Mouse (Mus musculus): ENCODE data around the gene Ccr10. TPM values are rescaled to one million over a fixed set of nuclear protein-coding genes. Genes with fewer than 3 reads are reported as not detected.

Ccr10 gene
- polyA plus RNA-seq, 1 experiment, result 0.19 TPM

DNA sequence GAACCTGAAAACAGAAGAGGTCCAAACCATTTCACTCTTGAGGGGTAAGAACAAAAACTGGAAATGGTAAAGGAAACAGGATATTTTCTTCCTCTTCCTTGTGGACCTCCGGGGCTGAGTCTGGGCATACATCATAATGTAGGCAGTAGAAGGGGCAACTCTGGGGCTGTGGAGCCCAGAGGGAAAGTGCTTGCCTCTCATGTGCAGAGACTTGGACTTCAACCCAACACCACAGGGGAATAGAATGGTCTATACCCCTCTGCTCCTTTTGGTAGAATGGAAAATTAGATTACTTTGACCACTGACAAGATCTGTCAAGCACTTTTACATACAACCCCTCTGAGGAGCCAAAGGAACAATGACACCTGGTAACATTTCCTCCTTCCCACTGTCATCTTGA, 19.9 kb upstream of the Ccr10 start:
- TF ChIP-seq POLR2A (IDR thresholded peaks at IDR 0.05; ENCODE audit: borderline replicate concordance, extremely low read depth, insufficient read depth, insufficient read length, poor library complexity, severe bottlenecking) (no peak), CTCF (IDR thresholded peaks at IDR 0.05; ENCODE audit: borderline replicate concordance, extremely low read depth, insufficient read depth, insufficient read length) (no peak)
- DNase-seq (ENCODE audit: low read depth), result no peak

DNA sequence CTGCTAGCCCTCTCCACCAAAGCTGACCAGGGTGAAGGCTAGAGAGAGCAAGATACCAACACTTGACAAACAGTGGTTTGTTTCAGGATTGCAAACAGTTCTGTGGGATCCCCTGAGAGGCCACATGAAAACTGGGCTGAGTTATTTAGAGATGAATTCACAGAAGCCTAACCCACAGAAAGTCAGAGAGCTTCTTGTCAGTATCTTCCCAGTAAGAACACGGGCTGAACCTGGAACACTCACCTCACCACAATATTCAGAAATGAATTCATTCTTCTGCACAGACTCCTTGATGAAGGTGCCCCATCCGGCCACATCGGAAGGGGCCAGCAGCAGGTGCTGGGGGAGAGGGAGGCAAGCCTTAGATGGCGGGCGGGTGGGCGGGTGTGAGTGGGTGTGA, 19.4 kb upstream of the Ccr10 start:
- TF ChIP-seq CTCF (IDR thresholded peaks at IDR 0.05; ENCODE audit: borderline replicate concordance, extremely low read depth, insufficient read depth, insufficient read length) (no peak), POLR2A (IDR thresholded peaks at IDR 0.05; ENCODE audit: borderline replicate concordance, extremely low read depth, insufficient read depth, insufficient read length, poor library complexity, severe bottlenecking) (no peak)
- DNase-seq (ENCODE audit: low read depth), result no peak

DNA sequence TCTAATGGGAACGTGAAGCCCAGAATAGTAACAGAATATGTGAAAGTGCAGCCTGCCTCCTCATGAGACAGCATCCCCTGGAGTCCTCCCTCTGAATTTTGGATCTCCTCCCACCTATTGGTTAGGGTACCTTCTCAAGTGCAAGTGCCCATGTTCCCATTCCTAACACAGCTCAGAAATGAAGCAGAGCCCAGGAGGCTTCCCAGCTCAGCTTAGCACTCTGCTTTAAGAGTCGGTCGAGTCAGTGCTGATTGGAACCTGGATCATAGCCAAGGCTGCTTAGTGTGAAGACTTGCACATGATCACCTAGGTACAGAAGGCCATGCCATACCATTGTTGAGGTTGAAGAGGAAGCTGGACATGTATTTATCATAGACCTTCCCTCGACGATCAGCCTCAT, 18.9 kb upstream of the Ccr10 start:
- no peak for TF ChIP-seq POLR2A (IDR thresholded peaks at IDR 0.05; ENCODE audit: borderline replicate concordance, extremely low read depth, insufficient read depth, insufficient read length, poor library complexity, severe bottlenecking)
- no peak for TF ChIP-seq CTCF (IDR thresholded peaks at IDR 0.05; ENCODE audit: borderline replicate concordance, extremely low read depth, insufficient read depth, insufficient read length)
- no peak for DNase-seq (ENCODE audit: low read depth)

- no peak for DNase-seq (ENCODE audit: low read depth)
- TF ChIP-seq CTCF (IDR thresholded peaks at IDR 0.05; ENCODE audit: borderline replicate concordance, extremely low read depth, insufficient read depth, insufficient read length), result no peak
- TF ChIP-seq POLR2A (IDR thresholded peaks at IDR 0.05; ENCODE audit: borderline replicate concordance, extremely low read depth, insufficient read depth, insufficient read length, poor library complexity, severe bottlenecking), result no peak
Observed at GRCm38 (mm10) chr11:101193076-101193475, 17.8 kb upstream of the Ccr10 start.

DNA sequence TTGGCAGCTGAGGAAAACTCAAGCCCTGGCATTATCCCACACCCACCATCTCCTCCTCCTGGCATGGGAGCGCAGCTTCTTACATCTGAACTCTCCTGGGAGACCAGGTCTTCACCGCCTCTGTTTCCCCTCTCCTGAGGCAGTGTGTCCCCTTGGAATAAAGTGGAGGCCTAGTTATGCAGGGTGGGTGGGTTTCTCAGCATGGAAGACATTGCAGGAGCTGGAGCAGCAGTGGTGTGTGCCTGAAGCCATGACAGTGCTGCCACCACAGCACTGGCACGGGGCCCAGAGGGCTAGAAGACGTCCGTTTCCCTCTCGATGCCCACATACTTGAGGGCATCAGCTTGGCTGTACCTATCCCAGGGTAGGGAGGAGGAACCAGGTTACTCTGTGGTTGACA, 17.4 kb upstream of the Ccr10 start:
- DNase-seq (ENCODE audit: low read depth), result no peak

DNA sequence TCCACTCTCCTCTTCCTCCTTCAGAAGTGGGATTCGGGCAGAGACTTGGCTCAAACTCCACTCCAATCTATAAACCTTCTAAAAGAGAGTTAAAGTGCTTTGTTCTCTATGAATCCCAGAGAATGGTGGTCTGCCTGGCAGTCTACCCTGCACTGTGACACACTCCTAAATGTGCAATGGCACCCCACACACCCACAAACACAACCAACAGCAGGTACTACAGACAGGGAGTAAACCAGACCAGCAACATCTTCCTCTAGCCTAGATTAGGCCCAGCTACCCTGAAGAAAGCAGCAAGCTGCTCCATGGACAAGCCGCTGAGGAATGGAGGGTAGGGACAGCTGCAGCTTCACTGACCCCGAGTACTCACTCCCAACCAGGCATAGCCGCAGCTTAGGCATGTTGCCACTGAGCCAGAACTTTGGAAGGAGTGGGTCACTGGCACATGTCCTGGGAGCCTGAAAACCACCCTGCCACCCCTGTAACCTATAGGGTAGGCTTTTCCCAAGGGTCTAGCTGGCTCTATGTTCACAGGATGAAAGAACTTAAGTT, 16.8 kb upstream of the Ccr10 start:
- DNase-seq (ENCODE audit: low read depth), result no peak
- TF ChIP-seq CTCF (IDR thresholded peaks at IDR 0.05; ENCODE audit: borderline replicate concordance, extremely low read depth, insufficient read depth, insufficient read length) (no peak), POLR2A (IDR thresholded peaks at IDR 0.05; ENCODE audit: borderline replicate concordance, extremely low read depth, insufficient read depth, insufficient read length, poor library complexity, severe bottlenecking) (no peak)

More for the DNA sequence above, 17.4 kb upstream of the Ccr10 start:
- no peak for TF ChIP-seq POLR2A (IDR thresholded peaks at IDR 0.05; ENCODE audit: borderline replicate concordance, extremely low read depth, insufficient read depth, insufficient read length, poor library complexity, severe bottlenecking)
- no peak for TF ChIP-seq CTCF (IDR thresholded peaks at IDR 0.05; ENCODE audit: borderline replicate concordance, extremely low read depth, insufficient read depth, insufficient read length)

DNA sequence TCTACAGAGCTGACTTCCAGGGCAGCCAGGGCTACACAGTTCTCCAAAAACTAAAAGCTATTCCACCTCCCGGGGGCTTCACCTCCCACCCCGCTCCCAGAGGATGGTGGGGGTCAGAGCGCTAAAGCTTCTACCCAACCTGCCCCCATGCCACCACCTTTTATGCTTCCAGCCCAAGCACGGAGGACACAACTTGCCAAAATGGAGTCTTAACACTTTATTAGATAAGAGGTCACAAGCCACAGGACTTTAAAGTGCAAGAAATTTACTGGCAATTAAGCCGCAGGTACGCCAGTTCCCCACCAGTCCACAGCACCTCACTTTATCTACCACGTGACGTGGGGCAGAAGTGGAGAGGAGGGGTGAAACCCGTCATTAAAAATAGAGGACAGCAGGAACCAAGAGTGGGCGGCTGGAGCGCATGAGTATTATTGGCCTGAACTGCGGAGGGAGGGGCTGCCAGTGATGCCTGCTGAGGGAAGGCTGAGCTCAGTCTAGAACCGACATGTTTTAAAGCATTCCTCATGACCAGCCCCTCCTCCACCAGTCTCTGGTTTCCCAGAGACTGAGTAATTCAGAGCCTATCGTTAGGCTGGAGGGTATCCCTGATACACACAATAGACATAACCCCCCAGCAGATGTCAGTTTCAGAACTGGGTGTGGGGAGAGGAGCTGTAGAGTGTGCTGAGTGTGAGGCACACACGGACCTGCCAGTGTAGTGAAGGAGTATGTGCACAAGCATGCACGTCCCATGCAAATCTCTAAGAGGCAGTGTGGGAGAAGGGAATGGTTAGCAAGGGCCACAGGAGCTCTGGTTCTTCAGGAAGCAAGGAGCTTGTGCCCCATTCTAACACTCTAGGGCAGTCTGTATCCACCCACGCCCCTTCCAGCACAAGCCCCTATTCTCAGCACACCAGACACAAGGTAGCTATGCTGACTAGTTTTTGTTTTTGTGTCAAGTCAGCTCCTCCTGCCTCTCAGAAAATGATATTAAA, 16.0 kb upstream of the Ccr10 start:
- no peak for TF ChIP-seq POLR2A (IDR thresholded peaks at IDR 0.05; ENCODE audit: borderline replicate concordance, extremely low read depth, insufficient read depth, insufficient read length, poor library complexity, severe bottlenecking)
- TF ChIP-seq CTCF (IDR thresholded peaks at IDR 0.05; ENCODE audit: borderline replicate concordance, extremely low read depth, insufficient read depth, insufficient read length), result no peak
- no peak for DNase-seq (ENCODE audit: low read depth)

DNA sequence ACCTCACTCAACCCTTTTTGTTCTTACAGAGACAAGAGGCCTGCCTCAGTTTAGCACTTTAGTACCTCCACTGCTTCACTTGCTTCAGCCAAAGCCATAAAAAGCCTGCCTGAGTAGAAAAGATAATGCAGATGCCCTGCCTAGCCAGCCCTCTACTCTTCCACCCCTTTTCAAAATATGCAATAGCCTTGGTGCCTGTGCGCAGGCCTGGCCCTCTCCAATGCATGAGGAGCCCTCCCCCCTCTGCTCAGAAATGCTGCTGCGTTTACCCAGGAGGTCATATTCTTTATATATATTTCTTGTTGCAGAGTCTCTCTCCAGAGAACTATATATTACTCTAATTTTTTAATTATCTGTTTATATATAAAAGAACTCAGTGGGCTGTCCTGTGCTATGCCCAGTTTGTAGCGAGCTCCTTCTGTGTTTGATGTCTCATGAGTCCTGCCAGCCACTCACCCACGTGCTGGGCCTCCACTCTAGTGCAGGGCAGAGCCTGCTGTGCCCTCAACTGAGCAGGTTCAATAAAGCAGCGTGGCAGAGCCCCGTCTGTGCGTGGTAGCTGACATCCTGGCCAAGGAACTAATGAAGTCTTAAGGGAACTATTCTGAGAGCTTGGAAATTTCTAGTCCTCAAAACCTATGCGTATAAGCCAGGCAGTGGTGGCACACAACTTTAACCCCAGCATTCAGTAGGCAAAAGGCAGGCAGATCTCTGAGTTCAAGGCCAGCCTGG, 15.1 kb upstream of the Ccr10 start:
- TF ChIP-seq POLR2A (IDR thresholded peaks at IDR 0.05; ENCODE audit: borderline replicate concordance, extremely low read depth, insufficient read depth, insufficient read length, poor library complexity, severe bottlenecking), result no peak
- TF ChIP-seq CTCF (IDR thresholded peaks at IDR 0.05; ENCODE audit: borderline replicate concordance, extremely low read depth, insufficient read depth, insufficient read length), result no peak
- no peak for DNase-seq (ENCODE audit: low read depth)

DNA sequence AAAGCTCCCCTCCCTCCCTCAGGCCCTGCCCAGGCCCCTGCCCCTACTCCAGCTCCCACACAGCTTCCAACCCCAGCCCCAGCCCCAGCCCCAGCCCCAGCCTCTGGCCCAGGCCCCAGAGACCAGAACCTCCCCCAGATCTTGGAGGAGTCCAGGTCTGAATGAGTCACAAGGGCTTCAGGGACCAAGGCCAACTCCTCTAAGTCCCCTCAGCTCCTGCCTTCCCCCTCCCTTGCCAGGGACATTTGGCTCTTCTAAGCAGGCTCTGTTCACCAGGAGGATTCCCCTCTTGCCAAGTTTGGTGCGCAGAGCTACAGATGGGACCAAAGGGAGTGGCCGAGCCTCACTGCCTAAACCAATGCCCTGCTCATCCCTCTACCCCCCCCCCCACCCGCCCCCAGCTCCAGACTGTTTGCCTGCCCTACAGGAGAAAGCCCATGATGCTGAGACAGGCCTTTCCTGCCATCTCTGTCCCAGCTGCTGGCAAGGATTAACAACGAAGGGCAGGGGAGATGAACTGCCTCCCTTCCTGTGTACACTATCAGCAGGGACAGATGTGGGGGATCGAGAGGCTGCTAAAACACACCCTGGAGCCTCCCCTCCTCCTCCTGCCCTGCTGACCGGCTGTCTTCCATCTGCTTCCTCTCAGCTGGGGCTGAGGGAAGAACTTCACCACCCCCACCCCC, 14.4 kb upstream of the Ccr10 start:
- TF ChIP-seq CTCF (IDR thresholded peaks at IDR 0.05; ENCODE audit: borderline replicate concordance, extremely low read depth, insufficient read depth, insufficient read length) (no peak), POLR2A (IDR thresholded peaks at IDR 0.05; ENCODE audit: borderline replicate concordance, extremely low read depth, insufficient read depth, insufficient read length, poor library complexity, severe bottlenecking) (no peak)
- peak; percentile 90 for DNase-seq (ENCODE audit: low read depth)

DNA sequence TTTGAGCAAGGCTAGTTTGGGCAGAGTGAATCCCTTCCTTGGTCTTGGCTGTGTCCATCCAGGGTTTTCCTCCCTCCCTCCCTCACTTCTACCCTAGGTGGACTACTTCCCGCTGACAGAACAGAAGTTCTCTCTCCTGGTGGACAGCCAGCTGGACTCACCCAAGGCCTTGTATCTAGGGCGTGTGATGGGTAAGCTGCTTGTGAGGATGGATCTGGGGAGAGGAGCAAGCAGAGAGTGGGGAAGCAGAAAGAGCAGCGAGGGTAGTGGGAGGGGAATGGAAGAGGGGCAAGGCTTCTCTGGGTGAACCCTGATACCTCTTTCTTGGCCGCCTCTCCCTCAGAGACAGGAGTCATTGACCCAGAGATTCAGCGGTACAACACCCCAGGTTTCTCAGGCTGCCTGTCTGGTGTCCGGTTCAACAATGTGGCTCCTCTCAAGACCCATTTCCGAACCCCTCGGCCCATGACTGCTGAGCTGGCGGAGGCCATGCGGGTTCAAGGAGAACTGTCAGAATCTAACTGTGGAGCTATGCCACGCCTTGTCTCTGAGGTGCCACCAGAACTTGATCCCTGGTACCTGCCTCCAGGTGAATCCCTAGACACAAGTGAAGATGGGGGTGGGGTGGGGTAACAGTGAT, 13.0 kb upstream of the Ccr10 start:
- no peak for DNase-seq (ENCODE audit: low read depth)

More for the DNA sequence above, 13.0 kb upstream of the Ccr10 start:
- TF ChIP-seq POLR2A (IDR thresholded peaks at IDR 0.05; ENCODE audit: borderline replicate concordance, extremely low read depth, insufficient read depth, insufficient read length, poor library complexity, severe bottlenecking) (no peak), CTCF (IDR thresholded peaks at IDR 0.05; ENCODE audit: borderline replicate concordance, extremely low read depth, insufficient read depth, insufficient read length) (no peak)

All from brain, embryonic 14.5 days (tissue).